Mouse (Mus musculus) lung, adult 2 months (tissue): ENCODE results near the gene Appl1. TPM values are rescaled to one million over a fixed set of nuclear protein-coding genes. Genes with fewer than 3 reads are reported as not detected.
"Not testable (repeated sequence)": the region's sequence is repeated elsewhere in the genome, so short reads cannot be mapped to it uniquely, and the experiment has no call there.

Source experiments
- DNase-seq: peaks from one replicate; pipeline ENCODE4 v3.0.0; 2022
- H3K4me1 ChIP-seq: fragments of 200-500 bp; 2 replicates; pipeline ENCODE4 v1.6.1; 2011; ENCODE audit warnings: low read length; ENCODE audit not compliant: control insufficient read depth, insufficient read depth
- H3K4me3 ChIP-seq: fragments of 200-500 bp; replicated peaks from 2 replicates; pipeline ENCODE3; 2011; ENCODE audit warnings: low read depth, mild to moderate bottlenecking, control low read depth, low read length; ENCODE audit errors: extremely low read depth
- CTCF ChIP-seq: fragments of 200-500 bp; IDR thresholded peaks from 2 replicates; pipeline ENCODE4 v1.5.1; 2011; ENCODE audit warnings: mild to moderate bottlenecking, low read length, control low read depth; ENCODE audit not compliant: insufficient read depth
- POLR2A ChIP-seq: fragments of 200-500 bp; IDR thresholded peaks from 2 replicates; pipeline ENCODE4 v1.6.1; 2011; ENCODE audit warnings: low read depth, mild to moderate bottlenecking, control low read depth, low read length, borderline replicate concordance; ENCODE audit errors: extremely low read depth
- WGBS: fragments of 180-500 bp; shearing (Covaris S2); methylation state at CpG from one replicate; pipeline ENCODE4 v1.1.7; 2018; 5-methylcytosine and 5-hydroxymethylcytosine counted together
- polyA plus RNA-seq: library from polyadenylated mRNA; depleted of rRNA; stranded (reverse); fragments of >200 nt; gene quantifications from 2 replicates; pipeline ENCODE4 v1.2.3, GENCODE M21; 2012

Appl1 gene
- polyA plus RNA-seq, 1 experiment, result 6.1 TPM

GRCm38 (mm10) chr14:26969856-26970407, 1.1 kb downstream of the Appl1 start:
- peak; percentile 57 for DNase-seq
- under 1% methylated on average over 61 of the region's 62 CpGs for WGBS
- Histone ChIP-seq H3K4me1 (no peaks in the 10 kb centered on the region; the same call in 1 of the 2 replicates), H3K4me3 (peak overlapping the region; percentile 85)
- TF ChIP-seq CTCF (no peak), POLR2A (peak; percentile 27; the same call in 1 of the 2 replicates)

- TF ChIP-seq POLR2A, result no peak
- TF ChIP-seq CTCF, result no peak
- Histone ChIP-seq H3K4me3 (no peak overlapping the region), H3K4me1 (no peaks in the 10 kb centered on the region; the same call in 1 of the 2 replicates)
- WGBS, result 49% methylated on average over 3 of the region's 3 CpGs
- DNase-seq, result no peak
Observed at GRCm38 (mm10) chr14:26969164-26969563, 1.9 kb downstream of the Appl1 start.

- Histone ChIP-seq H3K4me3 (no peak overlapping the region), H3K4me1 (no peaks in the 10 kb centered on the region)
- WGBS, result 73% methylated on average over 1 of the region's 1 CpGs
- no peak for DNase-seq
- TF ChIP-seq CTCF (no peak), POLR2A (no peak)
Observed at GRCm38 (mm10) chr14:26960518-26960917, 10.5 kb downstream of the Appl1 start.

GRCm38 (mm10) chr14:26956139-26956538, 14.9 kb downstream of the Appl1 start:
- not testable (repeated sequence) for H3K4me3 ChIP-seq, H3K4me1 ChIP-seq, DNase-seq
- WGBS, result 98% methylated on average over 2 of the region's 2 CpGs

- 84% methylated on average over 4 of the region's 4 CpGs for WGBS
- DNase-seq, result no peak
- TF ChIP-seq CTCF (no peak), POLR2A (no peak)
- Histone ChIP-seq H3K4me1 (no peaks in the 10 kb centered on the region), H3K4me3 (no peak overlapping the region)
Observed at GRCm38 (mm10) chr14:26935558-26935957, 35.5 kb downstream of the Appl1 start.

GRCm38 (mm10) chr14:26934891-26935290, 36.1 kb downstream of the Appl1 start:
- no peak for DNase-seq
- no peaks in the 10 kb centered on the region for H3K4me1 ChIP-seq
- 89% methylated on average over 3 of the region's 3 CpGs for WGBS
- H3K4me3 ChIP-seq, result no peak overlapping the region
- TF ChIP-seq CTCF, result no peak
- TF ChIP-seq POLR2A, result no peak

GRCm38 (mm10) chr14:26923702-26924421, 47.2 kb downstream of the Appl1 start:
- Histone ChIP-seq H3K4me1 (no peaks in the 10 kb centered on the region), H3K4me3 (no peak overlapping the region)
- 88% methylated on average over 5 of the region's 5 CpGs for WGBS
- DNase-seq, result no peak
- TF ChIP-seq POLR2A (no peak), CTCF (no peak)

GRCm38 (mm10) chr14:26919310-26919709, 51.7 kb downstream of the Appl1 start:
- no peak for TF ChIP-seq CTCF
- no peak for TF ChIP-seq POLR2A
- Histone ChIP-seq H3K4me1 (no peaks in the 10 kb centered on the region), H3K4me3 (no peak overlapping the region)
- no peak for DNase-seq
- WGBS, result 93% methylated on average over 3 of the region's 3 CpGs

GRCm38 (mm10) chr14:26913681-26914268, 57.3 kb downstream of the Appl1 start:
- no peak for DNase-seq
- Histone ChIP-seq H3K4me3 (no peak overlapping the region), H3K4me1 (peaks cover 2% of the 10 kb centered on the region; the same call in 1 of the 2 replicates)
- TF ChIP-seq CTCF (no peak), POLR2A (no peak)
- WGBS, result 75% methylated on average over 9 of the region's 9 CpGs

GRCm38 (mm10) chr14:26911826-26912225, 59.2 kb downstream of the Appl1 start:
- no peak overlapping the region for H3K4me3 ChIP-seq
- H3K4me1 ChIP-seq, result peaks cover 2% of the 10 kb centered on the region; the same call in 1 of the 2 replicates
- WGBS, result 76% methylated on average over 13 of the region's 13 CpGs
- no peak for DNase-seq
- TF ChIP-seq POLR2A, result no peak
- no peak for TF ChIP-seq CTCF
